Mouse (Mus musculus) CH12.LX (cell line): Measurements from ENCODE around the gene Rph3al. TPM values are rescaled to one million over a fixed set of nuclear protein-coding genes. Genes with fewer than 3 reads are reported as not detected.

Experiments used
- DNase-seq: peaks from one replicate; pipeline ENCODE4 v3.0.0-alpha.2; 2013; ENCODE audit errors: extremely low read depth
- H3K27ac ChIP-seq: 2 replicates; pipeline ENCODE4 v1.5.1; 2012; ENCODE audit warnings: low read depth, mild to moderate bottlenecking, control low read depth, moderate library complexity; ENCODE audit not compliant: insufficient read depth
- H3K27me3 ChIP-seq: replicated peaks from 2 replicates; pipeline ENCODE3; 2012; ENCODE audit warnings: inconsistent platforms
- H3K36me3 ChIP-seq, 2 experiments: replicated peaks in 1 of 2; 2 replicates each; pipeline versions ENCODE3 to v1.6.1; 2012; ENCODE audit warnings: inconsistent platforms in 1 of 2, low read length in 1 of 2, mild to moderate bottlenecking in 1 of 2, mixed read lengths in 1 of 2, moderate library complexity in 1 of 2; ENCODE audit not compliant: control insufficient read depth in 1 of 2, insufficient read depth in 1 of 2
- H3K4me1 ChIP-seq, 2 experiments: 2 replicates each; pipeline ENCODE4 v1.6.1; 2012; ENCODE audit warnings: inconsistent platforms in 1 of 2, moderate library complexity in 1 of 2; ENCODE audit not compliant: insufficient read depth in 2 of 2, control insufficient read depth in 1 of 2
- H3K4me2 ChIP-seq: 2 replicates; pipeline ENCODE4 v1.6.1; 2012; ENCODE audit warnings: low read depth, mild to moderate bottlenecking, control low read depth; ENCODE audit not compliant: poor library complexity, insufficient read depth, severe bottlenecking
- H3K4me3 ChIP-seq, 3 experiments: fragments of 150-350 bp in 1 of 3; sonication (generic) in 1 of 3; replicated peaks in 1 of 3; 2 replicates each; pipeline versions ENCODE3 to v1.5.1; 2011 to 2012; ENCODE audit warnings: low read depth in 2 of 3, low read length in 2 of 3, mild to moderate bottlenecking in 2 of 3, moderate library complexity in 2 of 3, control low read depth in 1 of 3, improper control_type of control experiment in 1 of 3, inconsistent platforms in 1 of 3, mixed read lengths in 1 of 3; ENCODE audit not compliant: poor library complexity in 1 of 3
- H3K79me2 ChIP-seq: replicated peaks from 2 replicates; pipeline ENCODE4 v1.6.1; 2012; ENCODE audit warnings: mild to moderate bottlenecking, moderate library complexity; ENCODE audit not compliant: control insufficient read depth, poor library complexity, insufficient read depth, severe bottlenecking; ENCODE audit errors: extremely low read depth
- H3K9ac ChIP-seq: 2 replicates; pipeline ENCODE4 v1.6.1; 2012; ENCODE audit warnings: low read depth, mild to moderate bottlenecking, control low read depth, moderate library complexity; ENCODE audit not compliant: insufficient read depth
- H3K9me3 ChIP-seq: replicated peaks from 2 replicates; pipeline ENCODE3; 2012; ENCODE audit warnings: low read length, inconsistent platforms, mixed read lengths
- BHLHE40 ChIP-seq: IDR thresholded peaks from 2 replicates; pipeline ENCODE4 v1.6.1; 2011; ENCODE audit warnings: mild to moderate bottlenecking, low read depth, low read length, improper control_type of control experiment
- CHD1 ChIP-seq: IDR thresholded peaks from 2 replicates; pipeline ENCODE4 v1.6.1; 2012; ENCODE audit warnings: low read depth, low read length, improper control_type of control experiment, inconsistent platforms
- CHD2 ChIP-seq: IDR thresholded peaks from 2 replicates; pipeline ENCODE4 v1.6.1; 2011; ENCODE audit warnings: low read length, improper control_type of control experiment
- CTCF ChIP-seq, 2 experiments: IDR thresholded peaks in 1 of 2; conservative IDR thresholded peaks in 1 of 2; 2 replicates each; pipeline ENCODE4 v1.5.1; 2011 to 2012; ENCODE audit warnings: low read depth in 2 of 2, low read length in 2 of 2, improper control_type of control experiment in 1 of 2, inconsistent platforms in 1 of 2, mild to moderate bottlenecking in 1 of 2, moderate library complexity in 1 of 2
- ELF1 ChIP-seq: IDR thresholded peaks from 2 replicates; pipeline ENCODE4 v1.6.1; 2014; ENCODE audit warnings: low read depth, mild to moderate bottlenecking, inconsistent platforms, low read length, improper control_type of control experiment
- ETS1 ChIP-seq: conservative IDR thresholded peaks from 2 replicates; pipeline ENCODE4 v1.6.1; 2012; ENCODE audit warnings: low read depth, mild to moderate bottlenecking, inconsistent platforms, low read length, improper control_type of control experiment, moderate library complexity
- HCFC1 ChIP-seq: IDR thresholded peaks from 2 replicates; pipeline ENCODE4 v1.6.1; 2012; ENCODE audit warnings: low read depth, mild to moderate bottlenecking, inconsistent platforms, low read length, improper control_type of control experiment
- KAT2A ChIP-seq: IDR thresholded peaks from 2 replicates; pipeline ENCODE4 v1.6.1; 2012; ENCODE audit warnings: low read length, improper control_type of control experiment, inconsistent platforms; ENCODE audit not compliant: insufficient replicate concordance
- MAFK ChIP-seq: IDR thresholded peaks from 2 replicates; pipeline ENCODE4 v1.6.1; 2011; ENCODE audit warnings: low read length, improper control_type of control experiment; ENCODE audit not compliant: insufficient replicate concordance
- MAX ChIP-seq: IDR thresholded peaks from 2 replicates; pipeline ENCODE4 v1.6.1; 2011; ENCODE audit warnings: low read length, improper control_type of control experiment
- MXI1 ChIP-seq: IDR thresholded peaks from 2 replicates; pipeline ENCODE4 v1.6.1; 2011; ENCODE audit warnings: mild to moderate bottlenecking, low read depth, low read length, improper control_type of control experiment
- MYC ChIP-seq: IDR thresholded peaks from 2 replicates; pipeline ENCODE4 v1.6.1; 2011; ENCODE audit warnings: low read depth, mild to moderate bottlenecking, improper control_type of control experiment, low read length
- NELFE ChIP-seq: IDR thresholded peaks from 2 replicates; pipeline ENCODE4 v1.6.1; 2011; ENCODE audit warnings: low read depth, low read length, improper control_type of control experiment
- NRF1 ChIP-seq: IDR thresholded peaks from 2 replicates; pipeline ENCODE4 v1.6.1; 2014; ENCODE audit warnings: low read depth, mild to moderate bottlenecking, inconsistent platforms, low read length, improper control_type of control experiment, moderate library complexity
- PAX5 ChIP-seq: IDR thresholded peaks from 2 replicates; pipeline ENCODE4 v1.6.1; 2012; ENCODE audit warnings: low read length, inconsistent platforms, mixed read lengths
- RAD21 ChIP-seq: IDR thresholded peaks from 2 replicates; pipeline ENCODE4 v1.6.1; 2011; ENCODE audit warnings: low read depth, mild to moderate bottlenecking, low read length, improper control_type of control experiment, moderate library complexity
- SMC3 ChIP-seq: IDR thresholded peaks from 2 replicates; pipeline ENCODE4 v1.6.1; 2011; ENCODE audit warnings: low read depth, low read length, improper control_type of control experiment
- TBP ChIP-seq: conservative IDR thresholded peaks from 2 replicates; pipeline ENCODE4 v1.6.1; 2011; ENCODE audit warnings: low read depth, low read length, improper control_type of control experiment
- UBTF ChIP-seq: IDR thresholded peaks from 2 replicates; pipeline ENCODE4 v1.6.1; 2012; ENCODE audit warnings: low read depth, mild to moderate bottlenecking, inconsistent platforms, low read length, improper control_type of control experiment, moderate library complexity
- USF1 ChIP-seq: IDR thresholded peaks from 2 replicates; pipeline ENCODE4 v1.6.1; 2014; ENCODE audit warnings: low read depth, mild to moderate bottlenecking, inconsistent platforms, low read length, improper control_type of control experiment
- ZNF384 ChIP-seq: IDR thresholded peaks from 2 replicates; pipeline ENCODE4 v1.6.1; 2012; ENCODE audit warnings: low read depth, low read length, improper control_type of control experiment, inconsistent platforms
- dilution Hi-C: fragments of 300-500 bp; cut with MboI; formaldehyde crosslinking; loops from 2 replicates; pipeline ENCODE4 v1.14.3; 2020; ENCODE audit warnings: low sequenced_read_pairs; ENCODE audit not compliant: extremely low pct_unique_long_range_greater_than_20kb, extremely low pct_ligation_motif_present
- in situ Hi-C: fragments of 300-500 bp; cut with MboI; formaldehyde crosslinking; loops from 3 replicates; pipeline ENCODE4 v1.14.3; 2019; ENCODE audit warnings: low sequenced_read_pairs, low pct_ligation_motif_present, low pct_unique_long_range_greater_than_20kb, mixed read lengths
- polyA plus RNA-seq: library from polyadenylated mRNA; unstranded; fragments of >175 nt; gene quantifications from 2 replicates; pipeline ENCODE4 v1.2.1, GENCODE M21; 2012; ENCODE audit warnings: low read depth; ENCODE audit not compliant: insufficient read length
- total RNA-seq, 2 experiments: library from RNA; depleted of rRNA; stranded (reverse); fragments of 300-350 nt in 1 of 2; fragments of >200 nt in 1 of 2; gene quantifications; 2 replicates each; pipeline ENCODE4 v1.2.3; 2012 to 2014

The Rph3al gene
- total and polyA plus RNA-seq, 3 experiments, result 0.34 to 0.39 TPM; not detected in 1

- DNase-seq, result no peak
- dilution Hi-C loops (no loop called here), in situ Hi-C loops (no loop called here)
- Histone ChIP-seq H3K27me3 (peaks cover 7% of the 10 kb centered on the region), H3K4me3 (no peak overlapping the region), H3K9ac (no peak overlapping the region), H3K9me3 (no peaks in the 10 kb centered on the region)
- TF ChIP-seq CHD1, result no peak
- TF ChIP-seq USF1, result no peak
- TF ChIP-seq BHLHE40, result no peak
- no peak for TF ChIP-seq MAFK
- no peak for TF ChIP-seq MYC
- TF ChIP-seq MAX, result no peak
- TF ChIP-seq NELFE, result no peak
- no peak for TF ChIP-seq TBP
- TF ChIP-seq HCFC1, result no peak
- no peak for TF ChIP-seq SMC3
- no peak for TF ChIP-seq MXI1
- no peak for TF ChIP-seq UBTF
- no peak for TF ChIP-seq CHD2
- TF ChIP-seq ELF1, result no peak
- TF ChIP-seq NRF1, result no peak
- no peak for TF ChIP-seq PAX5
- TF ChIP-seq ZNF384, result no peak
- no peak for TF ChIP-seq ETS1
- TF ChIP-seq, all 38 proteins: peak for 0
- Histone ChIP-seq H3K4me1 (peaks cover 0 to 17% of the 10 kb centered on the region in 2 experiments; a peak in 2 of 4 replicates), H3K79me2 (no peaks in the 10 kb centered on the region), H3K27ac (no peak overlapping the region), H3K36me3 (no peaks in the 10 kb centered on the region), H3K4me2 (no peak overlapping the region)
These were observed 73.0 kb downstream of the Rph3al start for GRCm38 (mm10) chr11:75865253-75865619.

DNA sequence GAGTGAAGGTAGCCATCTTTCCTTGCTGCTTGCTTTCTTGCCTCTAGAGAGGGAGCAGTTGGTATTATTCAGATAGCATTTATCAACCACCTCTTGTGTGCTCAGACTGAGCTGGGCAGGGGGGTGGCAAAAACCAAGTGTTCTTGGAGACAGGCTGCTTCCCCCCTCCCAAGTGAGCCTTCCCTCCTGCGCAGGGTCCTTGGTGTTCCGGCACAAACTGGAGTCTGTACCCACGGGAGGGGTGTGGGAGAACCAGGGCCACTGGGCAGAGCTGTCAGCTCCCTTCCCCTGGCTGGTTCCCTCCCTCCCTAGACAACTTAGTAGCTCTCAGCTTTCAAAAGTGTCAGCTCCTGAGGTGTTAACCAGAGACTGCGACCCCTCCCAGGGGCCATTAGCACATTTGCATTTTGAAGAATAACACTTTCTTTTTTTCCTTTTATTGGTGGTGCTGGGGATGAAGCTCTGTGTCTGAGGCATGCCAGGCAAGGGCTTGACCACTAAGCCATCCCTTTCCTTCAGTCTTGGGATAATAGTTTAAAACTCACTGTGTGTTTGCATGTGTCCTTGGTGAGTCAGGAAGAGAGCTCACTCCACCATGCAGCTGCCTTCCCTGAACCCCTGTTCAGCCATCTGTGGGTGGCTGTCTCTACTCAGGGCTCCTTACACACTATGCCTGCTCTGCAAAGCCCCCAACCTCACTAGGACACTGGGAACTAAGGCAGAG lies 73.5 kb downstream of the Rph3al start:
- Histone ChIP-seq H3K27me3 (peaks cover 12% of the 10 kb centered on the region), H3K36me3 (no peaks in the 10 kb centered on the region), H3K4me1 (peaks cover 0 to 17% of the 10 kb centered on the region in 2 experiments; a peak in 2 of 4 replicates), H3K4me3 (no peak overlapping the region), H3K4me2 (no peak overlapping the region), H3K27ac (no peak overlapping the region), H3K9ac (no peak overlapping the region), H3K79me2 (no peaks in the 10 kb centered on the region), H3K9me3 (no peaks in the 10 kb centered on the region)
- dilution Hi-C loops, result no loop called here
- TF ChIP-seq RAD21, result no peak
- no peak for TF ChIP-seq SMC3
- TF ChIP-seq CTCF (conservative IDR thresholded peaks at IDR 0.05 in 1 of 2, IDR thresholded peaks at IDR 0.05 in 1 of 2; ENCODE audit: low read depth in 2 of 2, low read length in 2 of 2), result no peak
- TF ChIP-seq KAT2A, result no peak
- in situ Hi-C loops, result no loop called here
- no peak for DNase-seq
